Mouse (Mus musculus) liver (tissue): ENCODE measurements around the gene Gbgt1.
A peak's percentile ranks its signal among the peaks of the same experiment; 100 is the strongest.
"Not testable (repeated sequence)": the region's sequence is repeated elsewhere in the genome, so short reads cannot be mapped to it uniquely, and the experiment has no call there.

Source experiments
- DNase-seq: peaks from one replicate; pipeline ENCODE4 v3.0.0-alpha.2; 2020; ENCODE audit warnings: mixed read lengths

The Gbgt1 gene

DNA sequence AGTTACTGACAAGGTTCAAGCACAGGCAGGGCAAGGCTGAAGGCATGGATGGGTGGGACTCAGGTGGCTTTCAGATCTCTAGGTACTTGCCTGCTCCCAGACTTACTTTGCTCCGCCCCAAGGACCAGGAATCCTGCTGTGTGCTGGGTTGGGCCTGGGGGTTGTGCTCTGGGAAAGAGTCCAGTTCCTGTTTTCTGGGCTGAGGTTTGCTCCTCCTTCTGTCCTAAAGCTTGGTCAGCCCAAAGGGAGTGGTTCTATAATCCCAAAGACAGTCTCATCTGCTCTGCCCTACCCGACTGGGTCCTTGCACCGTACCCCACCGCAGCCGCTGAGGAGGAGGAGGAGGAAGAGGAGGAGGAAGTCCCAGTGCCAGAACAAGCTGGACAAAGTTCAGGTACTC, at the start of gene Gbgt1:
Gbgt1 (plus strand) TSS at position 221 of the 400 bp plus-strand sequence.
- no peak for DNase-seq

DNA sequence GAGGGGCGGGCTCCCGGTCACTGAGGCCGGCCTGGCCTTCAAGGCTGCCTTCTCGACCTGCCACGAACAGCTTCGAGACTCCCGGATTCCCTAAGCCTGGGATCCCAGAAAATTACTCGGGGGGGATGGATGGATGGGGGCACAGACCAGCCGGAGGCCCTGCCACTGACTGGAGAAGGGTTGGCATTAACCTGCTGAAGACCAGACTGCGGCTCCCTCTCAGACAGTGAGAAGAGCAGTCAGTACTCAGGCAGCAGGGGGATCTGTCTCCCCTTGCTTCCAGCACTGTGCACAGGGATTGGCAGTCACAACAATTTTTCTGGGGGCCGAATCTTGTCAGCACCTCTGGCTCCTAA, 49.4 kb upstream of the Gbgt1 start:
- DNase-seq: no peak

- DNase-seq: no peak
Observed at GRCm38 (mm10) chr2:28451663-28452062, 45.0 kb upstream of the Gbgt1 start.

- DNase-seq: no peak
Observed at GRCm38 (mm10) chr2:28453539-28453938, 43.2 kb upstream of the Gbgt1 start.

GRCm38 (mm10) chr2:28456616-28457015, 40.1 kb upstream of the Gbgt1 start:
- no peak for DNase-seq

- DNase-seq: peak; percentile 76
Observed at GRCm38 (mm10) chr2:28463919-28464318, 32.8 kb upstream of the Gbgt1 start.

DNA sequence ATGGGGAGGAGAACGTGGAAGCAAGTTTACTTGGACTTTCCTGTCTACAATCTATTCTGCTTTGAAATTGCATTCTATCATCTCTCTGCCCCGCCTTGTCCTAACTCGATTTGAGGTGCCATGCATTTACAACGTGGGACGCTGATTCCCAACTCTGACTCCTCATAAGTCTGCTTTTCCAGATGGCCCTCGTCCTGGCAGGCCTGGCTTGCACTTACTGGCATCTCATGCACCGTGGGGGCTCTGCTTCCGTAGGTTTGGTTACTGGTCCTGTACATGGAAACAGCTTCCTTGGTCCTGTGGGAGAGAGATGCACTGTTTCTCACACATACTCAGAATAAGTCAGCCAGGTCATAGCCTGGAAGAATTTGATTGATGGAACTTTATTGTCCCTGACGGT, 31.8 kb upstream of the Gbgt1 start:
- DNase-seq: no peak

- peak; percentile 47 for DNase-seq
Observed at GRCm38 (mm10) chr2:28465836-28466518, 30.7 kb upstream of the Gbgt1 start, which contains the start of gene 1700007K13Rik. TSS of gene 1700007K13Rik (minus strand) at chr2:28466332.

DNA sequence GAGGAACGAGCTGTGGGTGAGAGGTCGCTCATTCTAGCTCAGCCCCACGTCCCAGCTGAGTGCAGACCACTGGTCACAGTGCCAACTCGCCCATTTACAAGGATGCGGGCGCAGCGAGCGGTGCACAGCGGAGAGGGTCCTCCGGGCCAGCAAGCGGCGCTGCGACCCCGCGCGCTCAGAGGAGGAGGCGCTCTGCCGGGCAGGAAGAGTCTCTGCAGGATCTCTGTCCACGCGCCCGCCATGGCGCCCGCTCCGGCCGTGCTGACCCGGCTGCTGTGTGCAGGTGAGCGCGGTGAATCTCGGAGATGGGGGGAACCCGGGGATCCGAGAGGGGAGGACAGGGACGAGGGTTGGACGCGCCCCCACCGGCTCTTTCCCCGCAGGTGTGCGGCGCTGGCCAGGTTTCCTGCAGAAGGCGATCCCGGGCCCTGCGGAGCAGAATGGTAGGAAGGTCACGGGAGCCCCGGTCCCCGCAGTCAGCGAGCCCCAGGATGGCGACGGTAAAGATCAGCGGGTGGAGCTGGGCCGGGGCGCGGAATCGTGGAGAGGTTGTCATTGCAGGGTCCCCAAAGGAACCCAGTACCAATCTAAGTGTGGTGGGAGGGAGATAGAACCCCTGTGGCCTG, 28.7 kb upstream of the Gbgt1 start, which contains the start of gene Mrps2:
Mrps2 (plus strand) TSS at position 207 of the 626 bp plus-strand sequence.
- DNase-seq: peak; percentile 82

DNA sequence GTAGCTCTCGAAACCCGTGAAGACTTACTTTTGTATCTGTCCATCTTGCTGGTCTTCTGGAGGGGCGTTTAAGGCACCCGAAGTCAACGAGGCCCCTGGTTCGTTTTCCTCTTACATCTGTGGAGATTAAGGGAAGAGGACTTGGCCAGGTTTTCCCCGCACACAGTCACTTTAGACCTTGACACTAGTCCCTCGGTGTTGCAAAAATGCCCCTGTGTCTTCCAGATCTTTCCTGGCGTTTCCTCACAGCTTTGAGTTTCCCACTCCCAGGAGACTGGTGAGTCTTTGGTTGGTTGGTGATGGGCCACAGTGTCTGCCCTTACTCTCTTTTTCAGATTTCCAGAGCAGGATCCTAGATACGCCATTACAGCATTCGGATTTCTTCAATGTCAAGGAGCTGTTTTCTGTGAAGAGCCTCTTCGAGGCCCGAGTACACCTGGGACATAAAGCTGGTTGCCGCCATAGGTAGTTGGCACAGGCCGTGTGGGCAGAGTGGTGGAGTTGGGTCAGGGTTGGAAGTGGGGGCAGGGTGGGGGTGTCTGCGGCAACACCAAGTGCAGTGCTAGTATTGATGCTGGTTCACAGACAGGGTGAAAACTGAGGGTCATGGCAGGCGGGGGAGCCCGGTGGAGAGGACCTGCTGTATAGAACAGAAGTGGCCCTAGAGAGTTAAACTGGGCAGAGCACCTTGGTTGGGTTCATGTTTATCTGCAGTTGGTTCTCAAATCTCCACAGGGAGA, 28.0 kb upstream of the Gbgt1 start:
- DNase-seq: no peak

DNA sequence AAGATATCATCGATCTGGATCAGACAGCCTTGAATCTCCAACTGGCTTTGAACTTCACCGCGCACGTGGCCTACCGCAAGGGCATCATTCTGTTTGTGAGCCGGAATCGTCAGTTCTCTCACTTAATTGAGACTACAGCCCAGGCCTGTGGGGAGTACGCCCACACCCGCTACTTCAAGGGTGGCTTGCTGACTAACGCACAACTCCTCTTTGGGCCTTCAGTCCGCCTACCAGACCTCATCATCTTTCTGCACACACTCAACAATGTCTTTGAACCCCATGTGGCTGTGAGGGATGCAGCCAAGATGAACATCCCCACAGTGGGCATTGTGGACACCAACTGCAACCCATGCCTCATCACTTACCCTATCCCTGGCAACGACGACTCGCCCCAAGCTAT, 27.2 kb upstream of the Gbgt1 start:
- DNase-seq: no peak

DNA sequence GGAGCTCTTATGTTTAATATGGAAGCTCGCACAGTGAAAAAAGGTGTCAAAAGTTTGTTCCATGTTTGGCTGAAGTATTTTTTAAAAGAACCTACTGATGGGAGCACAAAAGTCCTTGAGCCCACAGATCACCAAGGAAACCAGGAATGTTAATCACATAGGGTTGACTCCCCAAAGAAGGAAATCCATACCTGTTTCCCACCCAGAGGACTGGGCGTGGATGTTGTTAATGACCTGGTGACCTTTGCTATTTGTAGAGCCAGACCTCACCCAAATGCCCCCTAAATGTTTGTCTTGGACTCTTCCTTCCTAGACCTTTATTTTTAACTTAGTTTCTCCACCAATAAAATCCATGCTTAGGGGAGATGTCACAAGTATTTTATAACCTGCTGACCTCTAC, 26.1 kb upstream of the Gbgt1 start:
- no peak for DNase-seq

DNA sequence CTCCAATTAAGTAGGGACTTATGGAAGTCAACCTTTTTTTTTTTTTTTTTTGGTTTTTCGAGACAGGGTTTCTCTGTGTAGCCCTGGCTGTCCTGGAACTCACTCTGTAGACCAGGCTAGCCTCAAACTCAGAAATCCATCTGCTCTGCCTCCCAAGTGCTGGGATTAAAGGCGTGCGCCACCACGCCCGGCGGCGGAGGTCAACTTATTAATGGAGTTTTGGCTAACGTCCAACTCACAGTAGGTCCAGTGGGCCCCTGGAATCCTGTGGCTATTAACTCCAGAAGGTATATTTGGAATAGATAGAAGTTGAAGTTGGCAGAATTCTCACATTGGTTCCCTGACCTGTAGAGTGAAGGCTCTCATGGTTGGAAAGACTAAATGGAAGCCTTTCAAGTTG, 24.7 kb upstream of the Gbgt1 start:
- not testable (repeated sequence) for DNase-seq

GRCm38 (mm10) chr2:28477993-28478392, 18.7 kb upstream of the Gbgt1 start:
- DNase-seq: not testable (repeated sequence)

DNA sequence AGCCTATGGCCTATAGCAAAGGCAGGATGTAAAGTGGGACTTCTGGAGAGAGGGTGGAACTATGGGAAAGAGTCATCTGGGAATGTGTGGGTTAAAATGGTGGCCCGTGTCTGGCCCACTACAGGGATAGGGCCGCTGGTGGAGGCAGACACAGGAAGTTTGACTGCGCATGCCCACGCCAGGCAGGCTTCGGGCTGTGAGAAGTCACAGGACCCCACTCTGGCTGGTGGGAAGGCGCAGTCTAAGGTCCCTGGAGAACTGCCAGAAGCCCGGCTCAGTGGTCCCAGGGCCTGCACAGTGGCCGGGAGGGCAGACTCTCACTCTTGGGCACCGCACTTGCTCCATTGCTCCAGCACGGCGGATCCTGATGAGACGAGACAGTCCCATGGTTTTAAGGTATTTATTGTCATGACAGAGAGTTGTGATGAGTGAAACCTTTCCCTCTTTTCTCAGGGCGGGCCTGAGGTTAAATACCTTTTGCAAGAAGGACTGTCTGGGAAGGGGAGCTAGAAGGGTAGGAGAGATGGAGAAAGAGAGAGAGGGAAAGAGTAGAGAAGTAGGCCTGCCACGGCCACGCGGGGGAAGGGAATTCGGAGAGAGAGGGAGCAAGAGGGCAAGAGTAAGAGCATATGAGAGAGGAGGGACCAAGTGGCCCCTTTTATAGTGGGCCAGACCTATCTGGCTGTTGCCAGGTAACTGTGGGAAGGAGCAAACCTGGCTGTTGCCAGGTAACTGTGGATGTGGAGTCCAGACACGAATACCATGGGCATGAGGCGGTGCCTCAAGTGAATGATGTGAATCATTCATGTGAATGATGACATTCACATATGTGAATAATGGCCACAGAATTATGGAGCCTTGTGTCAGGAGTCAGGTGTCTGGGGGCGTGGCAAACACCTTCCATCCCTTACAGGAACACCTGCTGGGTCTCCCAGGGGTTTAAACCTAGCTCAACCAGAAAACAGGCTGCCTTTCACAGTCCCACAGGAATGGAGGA, 17.2 kb upstream of the Gbgt1 start:
- DNase-seq: no peak

GRCm38 (mm10) chr2:28483861-28484260, 12.8 kb upstream of the Gbgt1 start:
- no peak for DNase-seq

DNA sequence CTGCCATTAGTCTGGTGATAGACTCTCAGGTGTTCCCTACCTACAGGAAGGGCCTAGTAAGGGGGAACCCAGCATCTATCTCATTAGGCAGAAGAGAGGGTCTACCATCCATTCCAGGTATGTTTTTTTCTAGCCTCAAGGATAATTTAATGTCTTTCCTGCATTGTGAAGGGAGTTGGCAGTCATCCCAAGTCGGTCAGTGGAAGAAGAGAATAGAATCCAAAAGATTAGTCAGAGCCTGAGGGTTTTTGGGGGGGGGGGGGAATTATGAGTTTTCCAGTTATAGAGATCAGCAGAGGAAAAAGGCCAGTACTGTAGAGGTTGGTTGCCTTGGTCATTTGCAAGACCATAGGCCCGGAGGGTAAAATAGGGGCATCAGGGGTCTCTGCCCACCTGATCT, 2.2 kb upstream of the Gbgt1 start:
- no peak for DNase-seq

DNA sequence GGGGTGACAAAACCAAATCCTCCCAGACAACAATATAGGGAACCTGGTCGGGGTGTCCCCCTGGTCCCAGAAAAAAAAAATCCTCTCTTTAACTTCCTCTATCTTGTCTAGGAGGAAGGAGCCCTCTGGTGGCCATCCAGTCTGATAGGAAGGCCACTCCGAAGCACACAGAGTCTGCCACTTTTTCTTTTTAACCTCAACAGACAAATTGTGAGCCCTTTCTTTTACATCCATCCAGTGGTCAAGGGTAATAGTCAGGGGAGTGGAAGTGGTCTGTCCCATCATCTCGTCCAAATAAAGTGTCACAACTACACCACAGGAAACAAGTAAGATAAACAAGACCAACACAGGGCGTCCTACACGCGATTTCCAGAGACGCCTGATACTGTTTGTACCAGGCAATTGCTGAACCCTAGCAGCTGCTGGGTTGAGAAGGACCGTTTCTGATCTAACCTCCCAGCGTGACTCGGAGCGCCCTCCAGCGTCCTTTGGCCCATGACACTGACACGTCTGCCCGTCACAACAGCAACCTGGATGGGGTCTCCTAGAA, 1.4 kb upstream of the Gbgt1 start:
- DNase-seq: no peak

- no peak for DNase-seq
Observed at GRCm38 (mm10) chr2:28495801-28496595, 693 bp upstream of the Gbgt1 start.

GRCm38 (mm10) chr2:28497561-28497960, 870 bp downstream of the Gbgt1 start:
- DNase-seq: no peak

GRCm38 (mm10) chr2:28498431-28498830, 1.7 kb downstream of the Gbgt1 start:
- DNase-seq: no peak
